Mouse (Mus musculus): Measurements from ENCODE around the gene Sppl2b.

DNA sequence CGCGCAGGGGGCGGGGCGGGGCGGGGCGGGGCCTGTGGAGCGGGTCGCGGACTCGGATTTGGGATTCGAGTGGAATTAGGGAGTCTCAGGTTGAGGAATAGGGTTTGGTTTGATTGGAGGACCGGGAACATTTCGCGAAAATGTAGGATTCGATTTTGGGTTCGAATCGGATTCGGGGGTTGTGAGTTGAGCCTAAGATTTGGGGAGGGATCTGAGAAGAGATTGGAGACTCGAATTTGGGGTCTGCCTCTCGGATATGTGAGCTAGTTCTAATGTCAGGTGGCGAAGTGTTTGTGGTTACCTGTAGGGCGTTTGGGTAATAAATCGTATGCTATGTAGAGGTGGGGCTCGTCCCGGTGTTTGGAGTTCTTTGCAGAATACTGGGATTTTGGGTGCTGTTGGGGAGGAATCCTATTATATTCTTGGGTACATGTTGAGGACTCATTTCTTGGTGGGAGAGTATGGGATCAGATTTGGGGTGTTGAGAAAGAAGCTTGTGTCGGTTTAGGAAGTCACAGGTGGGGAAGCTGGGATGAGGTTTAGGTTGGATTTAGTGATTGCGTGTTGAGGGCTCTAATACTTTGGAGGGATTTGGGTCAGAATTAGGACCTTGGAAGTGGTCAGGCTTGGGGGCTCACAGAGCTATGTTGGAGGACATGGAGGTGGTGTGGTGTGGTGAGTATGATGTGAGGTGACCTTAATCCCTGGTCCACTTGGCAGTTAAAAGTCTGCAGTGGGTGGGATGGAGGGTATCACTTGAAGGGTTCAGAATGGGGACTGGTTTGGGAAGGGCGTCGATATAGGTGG, 27.8 kb upstream of the Sppl2b start:
- TF ChIP-seq CTCF (IDR thresholded peaks at IDR 0.05; ENCODE audit: low read depth) (no peak), EP300 (IDR thresholded peaks at IDR 0.05; ENCODE audit: low read depth) (no peak)

Measured in liver, postnatal 0 days (tissue).